Mouse (Mus musculus): Measurements from ENCODE around the gene Psmd1.

The Psmd1 gene

DNA sequence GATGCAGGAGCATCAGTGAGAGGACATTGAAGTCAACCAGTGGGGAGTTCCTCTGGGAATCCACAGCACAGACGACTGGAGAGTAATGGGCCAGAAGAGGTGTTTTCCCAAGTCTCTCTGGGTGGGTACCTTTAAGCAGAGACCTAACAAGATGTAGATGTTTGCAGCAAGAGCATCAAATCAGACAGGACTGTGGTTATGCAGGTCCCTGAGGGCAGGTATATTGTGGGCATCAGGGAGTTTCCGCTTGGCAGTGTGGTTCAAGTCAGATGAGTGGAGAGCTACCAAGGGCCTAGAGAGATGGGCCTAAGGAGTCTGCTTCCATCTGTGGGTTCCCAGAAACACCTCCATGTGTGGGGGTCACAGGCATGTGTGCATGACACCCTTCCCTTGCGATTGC lies 91.9 kb downstream of the Psmd1 start:
- no peak for DNase-seq (ENCODE audit: low read depth, low spot score)

DNA sequence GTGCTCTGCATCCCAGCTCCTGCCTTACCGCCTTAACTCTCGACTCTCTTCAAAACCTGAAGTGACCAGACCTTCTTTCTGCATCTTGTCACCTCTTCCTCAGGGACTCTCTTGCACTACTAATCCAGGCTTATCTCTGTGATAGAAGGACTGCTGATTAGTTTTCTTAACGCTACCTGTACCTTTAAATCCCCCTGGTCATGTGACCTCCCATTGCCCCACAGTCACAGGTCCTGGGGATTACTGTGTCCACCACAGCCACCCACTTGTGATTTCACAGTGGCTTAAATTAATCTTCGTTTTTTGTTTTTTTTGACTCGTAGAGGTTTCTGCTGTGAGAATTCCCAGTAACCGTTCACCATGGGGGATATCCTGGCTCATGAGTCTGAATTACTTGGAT lies 92.4 kb downstream of the Psmd1 start:
- no peak for DNase-seq (ENCODE audit: low read depth, low spot score)

DNA sequence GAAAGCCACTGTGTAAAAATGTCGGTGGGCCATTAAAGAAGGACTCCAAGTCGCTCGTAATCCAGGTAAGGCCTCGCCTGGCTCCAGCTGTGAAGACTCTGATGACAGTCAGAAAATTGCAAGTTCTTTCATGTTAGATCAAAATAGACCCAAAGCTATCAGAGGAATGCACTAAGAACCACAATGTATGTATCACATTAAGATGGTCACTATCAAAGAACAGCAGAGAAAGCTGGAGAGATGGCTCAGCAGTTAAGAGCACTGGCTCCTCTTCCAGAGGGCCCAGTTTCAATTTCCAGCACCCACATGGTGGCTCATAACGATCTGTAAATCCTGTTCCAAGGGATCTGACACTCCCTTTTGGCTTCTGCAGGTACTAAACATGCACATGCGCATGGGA lies 95.9 kb downstream of the Psmd1 start:
- no peak for DNase-seq (ENCODE audit: low read depth, low spot score)

DNA sequence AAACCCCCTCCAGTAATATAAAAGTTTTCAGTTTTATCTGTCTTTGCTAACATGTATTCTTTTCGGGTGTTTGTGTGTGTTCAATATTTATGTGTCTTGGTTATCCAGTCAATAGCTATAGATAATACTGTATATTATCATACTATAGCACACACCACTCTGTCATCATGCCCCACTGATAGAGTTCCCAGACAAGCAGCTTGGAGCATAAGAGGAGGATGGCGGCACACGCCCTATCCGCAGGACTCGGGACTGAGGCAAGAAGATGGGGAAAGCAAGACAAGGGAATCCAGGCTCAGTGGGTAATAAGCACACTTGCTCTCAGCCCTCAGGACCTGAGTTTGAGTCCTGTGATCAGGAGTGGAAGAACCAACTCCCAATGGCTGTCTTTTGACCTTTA lies 96.3 kb downstream of the Psmd1 start:
- DNase-seq (ENCODE audit: low read depth, low spot score) = no peak

DNA sequence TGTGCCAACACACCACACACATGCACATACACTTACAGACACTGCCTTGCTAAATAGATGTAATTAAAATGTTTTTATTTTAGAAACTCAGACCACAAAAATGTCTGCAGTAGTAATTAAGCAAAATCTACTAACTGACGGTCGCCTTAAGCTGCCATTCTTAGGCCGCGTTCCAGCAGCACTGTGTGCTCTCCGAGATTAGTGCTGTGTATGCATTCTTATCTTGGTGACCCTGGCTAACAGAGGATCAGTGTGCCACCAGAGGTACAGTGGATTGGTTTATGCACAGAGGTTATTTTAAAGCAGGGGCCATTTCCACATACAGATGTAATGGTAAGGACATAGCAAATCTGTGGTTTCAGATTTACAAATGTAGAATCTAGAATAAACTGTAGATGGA lies 96.9 kb downstream of the Psmd1 start:
- no peak for DNase-seq (ENCODE audit: low read depth, low spot score)

DNA sequence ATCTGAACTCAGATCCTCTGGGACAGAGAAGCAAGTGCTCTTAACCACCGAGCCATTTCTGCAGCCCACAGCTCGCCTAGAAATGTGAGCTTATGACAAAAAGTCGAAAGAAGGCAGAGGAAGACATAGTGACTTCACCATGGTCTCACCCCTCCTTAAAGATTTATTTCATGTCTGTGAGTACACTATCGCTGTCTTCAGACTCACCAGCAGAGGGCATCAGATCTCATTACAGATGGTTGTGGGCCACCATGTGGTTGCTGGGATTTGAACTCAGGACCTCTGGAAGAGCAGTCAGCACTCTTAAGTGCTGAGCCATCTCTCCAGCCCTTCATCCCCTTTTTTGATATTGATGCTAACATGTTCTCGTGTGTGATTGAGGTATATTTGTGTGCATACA lies 110.4 kb downstream of the Psmd1 start:
- DNase-seq (ENCODE audit: low read depth, low spot score) = no peak

DNA sequence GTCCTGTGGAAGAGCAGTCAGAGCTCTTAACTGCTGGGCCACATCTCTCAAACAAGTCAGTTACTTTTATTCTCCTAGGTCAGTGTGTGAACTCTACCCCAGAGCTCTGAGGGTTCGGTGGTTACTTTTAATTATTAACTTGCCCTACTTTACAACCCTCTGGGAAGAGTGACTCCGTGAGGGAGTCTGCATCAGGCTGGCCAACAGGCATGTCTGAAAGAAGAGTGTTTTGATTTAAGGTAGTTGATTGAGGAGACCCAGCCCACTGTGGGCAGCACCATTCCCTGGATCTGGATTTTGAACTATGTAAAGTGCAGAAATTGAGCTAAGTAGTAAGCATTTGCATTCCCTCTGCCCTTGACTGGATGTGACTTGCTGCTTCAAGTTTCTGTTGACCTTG lies 111.9 kb downstream of the Psmd1 start:
- no peak for DNase-seq (ENCODE audit: low read depth, low spot score)

DNA sequence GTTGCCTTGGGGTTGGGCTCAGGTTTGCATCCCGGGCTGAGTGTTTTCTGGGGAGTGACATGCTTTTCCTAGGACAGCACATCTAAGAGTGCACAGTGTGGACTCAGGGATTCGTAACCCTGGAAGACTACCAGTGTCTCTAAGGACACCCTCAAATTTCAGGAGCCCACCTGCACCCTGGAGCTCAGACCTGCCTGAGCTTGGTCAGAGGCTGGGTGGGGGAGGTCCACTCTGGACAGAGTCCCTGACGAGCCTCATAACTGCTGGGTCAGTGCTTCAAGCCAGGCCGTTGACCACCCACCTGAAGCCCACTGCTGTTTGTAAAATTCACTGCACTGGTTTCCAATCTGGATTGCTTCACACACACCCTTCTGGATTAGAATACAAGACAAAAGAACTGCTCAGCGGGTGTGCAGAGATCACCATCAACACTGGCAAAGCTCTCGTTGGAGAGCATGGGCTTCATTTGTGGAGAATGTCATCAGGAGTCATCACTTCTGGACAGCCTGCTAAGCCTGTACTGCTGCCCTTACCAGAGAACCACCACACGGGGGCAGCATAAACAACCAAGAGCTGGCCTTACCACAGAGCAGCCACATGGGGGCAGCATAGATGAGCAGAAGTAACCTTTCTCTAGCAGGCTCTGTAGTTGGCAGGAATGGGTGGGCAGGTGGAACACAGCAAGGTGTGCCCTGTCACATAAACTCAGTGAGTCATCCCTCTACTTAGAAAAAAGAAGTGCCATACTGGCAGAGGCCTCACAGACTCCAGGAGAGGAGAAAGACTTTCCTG lies 114.5 kb downstream of the Psmd1 start:
- peak; percentile 72 for DNase-seq (ENCODE audit: low read depth, low spot score)

DNA sequence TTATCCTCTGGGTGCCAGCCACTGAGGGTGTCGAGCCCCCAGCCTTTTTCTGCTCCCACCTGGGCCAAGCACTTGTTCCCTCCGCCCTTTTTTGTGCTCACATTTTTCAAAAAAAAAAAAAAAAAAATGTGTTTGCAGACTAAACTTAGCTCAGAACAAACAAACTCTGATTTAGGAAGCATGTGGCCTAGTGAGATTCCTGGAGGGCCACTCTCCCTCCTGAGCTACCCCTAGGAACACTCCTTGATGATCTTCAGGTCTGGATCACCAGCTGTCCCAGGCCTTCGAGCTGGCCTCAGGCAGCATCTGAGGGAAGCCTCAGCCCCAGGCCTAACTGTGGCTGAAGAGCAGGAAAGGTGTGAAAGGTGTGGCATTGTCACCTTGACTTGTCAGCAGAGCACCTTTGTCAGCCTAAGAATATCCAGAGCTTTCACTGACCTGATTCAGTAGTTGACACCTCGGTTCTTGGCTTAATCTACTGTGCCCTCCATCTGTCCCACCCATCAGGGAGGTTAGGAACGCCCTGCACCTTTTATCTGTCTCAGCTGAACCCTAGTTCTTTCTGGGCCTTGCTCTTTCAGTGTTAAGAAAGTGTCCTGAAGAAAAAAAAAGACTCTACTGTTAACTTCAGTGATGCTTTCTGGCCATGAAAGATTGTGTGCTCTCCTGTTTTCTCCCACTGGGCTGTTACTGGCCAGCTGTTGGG lies 118.0 kb downstream of the Psmd1 start:
- no peak for DNase-seq (ENCODE audit: low read depth, low spot score)

DNA sequence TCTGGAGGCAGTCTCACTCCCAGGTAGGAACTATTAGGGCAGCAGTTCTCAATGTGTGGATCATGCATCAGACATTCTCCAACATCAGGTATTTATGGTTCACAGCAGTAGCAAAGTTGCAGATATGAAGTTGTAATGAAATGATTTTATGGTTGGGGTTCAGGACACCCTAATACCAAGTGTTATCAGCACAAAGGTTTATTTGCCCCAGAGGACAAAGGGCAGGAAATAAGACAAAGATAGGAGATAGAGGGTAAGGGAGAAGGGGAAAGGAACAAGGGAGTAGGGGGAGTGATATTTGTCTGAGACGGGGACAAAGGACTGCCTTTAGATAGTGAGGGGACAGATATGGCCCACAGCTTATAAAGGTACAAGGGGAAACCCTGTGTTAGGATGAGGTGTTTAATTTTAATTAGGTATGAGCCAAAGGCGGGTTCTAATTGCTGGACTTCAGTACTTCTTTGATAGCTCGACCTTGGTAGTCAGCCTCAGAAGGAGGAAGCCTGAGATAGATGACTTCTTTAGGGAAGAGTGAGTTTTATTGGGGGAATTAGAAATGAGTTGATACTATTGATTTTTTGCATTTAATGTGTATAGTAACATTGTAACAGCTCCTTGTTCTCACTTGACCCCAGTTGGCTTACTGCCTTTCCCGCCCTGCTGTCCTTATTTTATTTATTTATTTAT lies 119.5 kb downstream of the Psmd1 start:
- no peak for DNase-seq (ENCODE audit: low read depth, low spot score)

DNA sequence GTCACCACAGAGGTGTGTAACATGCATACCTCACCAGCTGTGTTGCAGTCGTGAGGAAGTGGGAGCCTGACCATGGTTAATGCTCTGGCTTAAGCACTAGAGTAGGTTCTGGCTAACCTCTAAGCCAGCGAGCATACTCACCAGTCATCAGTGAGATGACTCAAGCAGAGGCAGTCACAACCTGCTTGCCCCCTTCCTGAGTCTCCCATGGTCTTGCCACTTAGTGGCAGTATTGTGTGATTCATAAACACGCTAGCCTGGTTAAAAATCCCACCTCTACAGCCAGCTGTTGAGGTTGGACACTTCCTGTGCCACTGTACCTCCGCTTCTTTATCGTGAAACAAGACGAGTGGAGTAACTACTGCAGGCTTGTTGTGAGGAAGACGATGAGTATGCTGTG lies 122.6 kb downstream of the Psmd1 start:
- no peak for DNase-seq (ENCODE audit: low read depth, low spot score)

DNA sequence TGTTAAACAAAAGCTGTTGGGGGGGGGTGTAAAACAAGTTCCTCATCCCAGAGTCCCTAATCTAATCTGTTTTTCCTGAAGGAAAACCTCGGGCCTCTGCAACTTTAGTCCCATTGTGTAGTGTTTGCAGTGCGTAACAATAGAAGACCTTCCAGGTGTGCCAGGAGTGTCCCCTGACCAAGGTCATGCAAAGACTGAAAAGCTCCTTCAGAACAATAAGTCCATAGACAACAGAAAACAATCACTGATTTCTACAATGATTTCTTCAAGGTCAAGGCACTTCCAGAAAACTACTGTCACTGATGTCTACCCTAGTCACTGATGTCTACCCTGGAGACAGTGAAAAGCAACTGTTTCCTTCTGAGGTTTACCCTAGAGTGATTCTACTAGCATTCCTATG lies 123.7 kb downstream of the Psmd1 start:
- DNase-seq (ENCODE audit: low read depth, low spot score) = no peak

DNA sequence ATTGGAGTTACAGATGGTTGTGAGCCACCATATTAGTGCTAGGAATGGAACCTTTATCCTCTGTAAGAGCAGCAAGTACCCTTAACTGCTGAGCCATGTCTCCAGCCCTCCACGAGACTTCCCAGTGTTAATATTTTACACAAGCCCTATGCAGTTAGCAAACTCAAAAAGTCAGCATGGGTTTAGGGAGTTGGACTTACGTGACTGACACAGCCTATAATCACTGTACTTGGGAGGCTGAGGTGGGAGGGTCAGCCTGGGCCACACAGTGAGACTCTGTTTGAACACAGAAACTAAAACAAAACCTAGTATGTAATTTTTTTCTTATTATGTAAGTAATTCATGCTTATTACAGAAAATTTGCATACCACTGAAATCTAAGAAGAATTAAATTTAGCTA lies 124.1 kb downstream of the Psmd1 start:
- DNase-seq (ENCODE audit: low read depth, low spot score) = no peak
